Mouse (Mus musculus) embryonic stem cell, embryonic (primary cell): ENCODE measurements around the gene Fbxo42.

Experiments used
- CTCF ChIA-PET, 4 experiments: fragments of 300-600 bp in 2 of 4; fragments of 350-600 bp in 2 of 4; sonication (Branson Sonifier 250); formaldehyde crosslinking; loops; one replicate each; lab custom pipeline; 2022; ENCODE audit warnings: inconsistent platforms in 2 of 4; lab: Charles Lee
- POLR2A ChIA-PET, 4 experiments: fragments of 300-600 bp in 2 of 4; fragments of 350-600 bp in 2 of 4; sonication (Branson Sonifier 250); formaldehyde crosslinking; loops; one replicate each; lab custom pipeline; 2022; ENCODE audit warnings: antibody characterized with exemption in 4 of 4, inconsistent platforms in 1 of 4; lab: Charles Lee

Fbxo42 gene

DNA sequence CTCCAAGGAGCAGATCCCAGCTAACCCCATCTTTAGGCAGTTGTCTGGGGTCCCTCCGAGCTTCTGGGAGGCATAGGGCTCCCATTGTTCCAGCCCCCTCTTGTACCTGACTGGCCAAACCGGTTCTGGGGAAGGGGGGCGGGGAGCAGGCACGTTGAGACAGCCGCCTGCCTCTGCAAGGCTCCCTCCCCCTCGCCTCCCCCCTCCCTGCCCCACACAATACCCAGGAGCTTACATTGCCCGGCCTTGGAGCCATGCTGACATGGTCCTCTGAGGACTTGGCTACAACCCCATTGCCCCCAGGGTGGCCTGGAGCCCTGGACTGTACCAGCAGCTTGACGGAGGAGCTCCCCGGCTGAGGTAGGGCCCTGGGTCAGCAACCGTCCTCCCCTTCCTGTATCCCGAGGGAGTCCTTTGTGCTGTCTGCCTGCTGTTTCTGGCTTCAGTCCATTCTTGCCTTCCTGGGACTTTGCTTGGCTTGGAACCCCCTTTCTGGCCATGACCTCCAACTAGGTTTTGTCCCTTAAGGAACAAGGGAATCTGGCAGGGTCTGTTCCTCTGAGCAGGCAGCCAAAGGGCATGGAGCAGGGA lies 95.0 kb downstream of the Fbxo42 start:
- ChIA-PET CTCF (interaction anchor here in 3 of 4 experiments (0.6 to 2.8 kb wide), 7 partner anchors 10 to 202 kb away, joined by 3 to 9 read pairs (median 3); partner anchors contain the start of gene Fbxo42 (in 1 of the 3)), POLR2A (interaction anchor here in 3 of 4 experiments (0.6 to 1.3 kb wide), 12 partner anchors 10 to 322 kb away, joined by 3 to 6 read pairs (median 4); no protein-coding TSS in a partner anchor)

DNA sequence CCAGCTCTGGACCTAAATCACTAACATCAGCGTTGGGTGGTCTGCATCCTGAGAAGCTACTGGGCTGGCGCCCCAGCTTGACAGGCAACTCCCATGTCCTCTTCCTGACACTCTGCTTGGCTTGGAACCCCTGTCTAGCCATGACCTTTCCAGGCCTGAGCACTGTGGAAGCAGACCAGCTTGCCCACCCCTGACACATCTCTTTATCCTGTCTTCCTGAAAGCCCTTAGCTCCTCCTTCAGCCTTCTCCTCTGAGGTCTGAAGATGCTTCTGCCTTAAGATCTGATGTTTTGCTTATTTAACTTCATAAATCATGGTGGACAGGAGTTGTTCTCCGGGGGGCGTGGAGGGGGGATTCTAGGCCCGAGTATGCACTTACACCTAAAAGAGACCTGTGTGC lies 95.9 kb downstream of the Fbxo42 start:
- ChIA-PET CTCF (interaction anchor here in 2 of 4 experiments (0.7 to 1.1 kb wide), 2 partner anchors 27 to 122 kb away, joined by 3 to 4 read pairs; no protein-coding TSS in a partner anchor), POLR2A (interaction anchor here in 1 of 4 experiments (0.8 to 1.6 kb wide), 3 partner anchors 16 to 322 kb away, joined by 3 to 7 read pairs (median 3); no protein-coding TSS in a partner anchor)

- ChIA-PET CTCF (interaction anchor here in 1 of 4 experiments (1.0 to 1.1 kb wide), 2 partner anchors 28 to 102 kb away, joined by 3 read pairs; no protein-coding TSS in a partner anchor), POLR2A (interaction anchor here in 1 of 4 experiments (1.2 to 1.6 kb wide), 4 partner anchors 13 to 70 kb away, joined by 3 to 7 read pairs (median 3); no protein-coding TSS in a partner anchor)
These were observed 96.7 kb downstream of the Fbxo42 start for GRCm38 (mm10) chr4:141244401-141244800.

DNA sequence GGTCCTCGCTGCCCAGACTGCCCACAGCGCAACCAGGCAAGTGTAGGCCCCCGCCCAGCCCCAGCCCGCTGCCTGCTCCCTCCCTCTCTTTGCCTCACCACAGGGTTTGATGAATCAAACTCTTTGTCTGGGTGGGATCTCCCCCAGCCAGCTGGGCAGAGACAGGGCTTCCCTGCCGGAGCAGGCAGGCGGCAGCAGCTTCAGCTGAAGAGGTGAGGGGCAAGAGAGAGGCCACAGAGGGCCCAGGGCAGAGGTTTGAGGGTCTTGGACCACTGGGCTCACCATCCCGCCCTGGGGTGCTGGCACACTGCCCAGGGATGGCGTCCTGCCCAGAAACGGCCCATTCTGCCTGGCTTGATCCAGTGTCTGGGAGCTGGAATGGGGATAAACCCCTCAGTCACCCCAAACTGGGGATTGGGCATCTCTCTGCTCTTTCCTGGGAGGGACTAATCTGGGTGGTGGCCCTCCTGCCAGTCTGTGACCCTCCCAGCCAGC lies 97.3 kb downstream of the Fbxo42 start:
- POLR2A ChIA-PET = interaction anchor here in 1 of 4 experiments (1.2 to 2.0 kb wide), 5 partner anchors 12 to 71 kb away, joined by 3 to 7 read pairs (median 3); no protein-coding TSS in a partner anchor
- CTCF ChIA-PET = interaction anchor here in 1 of 4 experiments (0.8 to 1.0 kb wide), 2 partner anchors 102 to 154 kb away, joined by 3 read pairs; partner anchors contain the start of gene Clcnka

DNA sequence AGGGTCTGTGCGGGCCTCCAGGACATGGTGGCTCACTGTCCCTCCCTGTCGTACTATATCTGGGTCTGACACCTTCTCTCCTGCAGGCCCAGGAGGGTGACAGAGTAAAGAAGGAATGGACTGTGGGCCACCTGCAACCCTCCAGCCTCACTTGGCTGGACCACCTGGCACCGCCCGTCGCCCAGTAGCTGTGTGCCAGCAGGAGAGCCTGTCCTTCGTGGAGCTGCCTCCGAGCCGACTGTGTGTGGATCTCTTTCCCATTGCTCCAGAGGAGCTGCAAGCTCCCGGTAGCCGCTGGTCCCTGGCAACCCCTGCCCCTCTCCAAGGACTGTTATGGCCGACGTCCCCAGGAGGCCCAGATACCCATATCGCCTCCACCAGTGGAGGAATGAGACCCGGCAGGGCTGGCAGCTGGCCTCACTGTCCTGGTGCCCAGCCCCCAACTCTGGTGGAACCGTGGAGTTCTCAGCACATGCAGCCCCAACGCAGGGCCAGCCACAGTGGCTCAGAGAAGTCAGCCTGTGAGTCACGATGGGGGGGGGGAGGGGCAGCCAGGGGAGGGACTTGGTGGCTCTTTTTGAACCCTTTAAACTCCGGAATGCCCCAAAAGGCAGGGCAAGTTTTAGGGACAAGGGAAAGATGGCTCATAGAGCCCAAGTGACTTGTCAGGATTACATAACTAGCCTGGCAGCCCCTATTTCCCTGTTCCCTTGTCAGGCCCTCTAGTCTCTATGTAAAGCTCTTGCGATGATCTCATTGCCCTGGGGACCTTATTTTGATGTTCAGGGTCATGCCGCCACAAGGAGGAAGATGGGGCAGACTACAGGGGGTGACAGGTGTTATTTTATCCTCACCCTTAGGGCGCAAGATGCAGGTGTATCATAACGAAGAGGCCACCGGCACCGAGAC lies 98.6 kb downstream of the Fbxo42 start:
- ChIA-PET CTCF (interaction anchor here in 3 of 4 experiments (0.5 to 3.2 kb wide), 10 partner anchors 9 to 378 kb away, joined by 3 to 16 read pairs (median 4); no protein-coding TSS in a partner anchor), POLR2A (interaction anchor here in 2 of 4 experiments (0.5 to 5.5 kb wide), 20 partner anchors 10 to 319 kb away, joined by 3 to 43 read pairs (median 3); partner anchors contain the start of gene Szrd1 (in 1 of the 2))

GRCm38 (mm10) chr4:141246998-141247350 lies 99.3 kb downstream of the Fbxo42 start:
- ChIA-PET CTCF (interaction anchor here in 3 of 4 experiments (0.6 to 3.2 kb wide), 11 partner anchors 8 to 148 kb away, joined by 3 to 16 read pairs (median 4); no protein-coding TSS in a partner anchor), POLR2A (interaction anchor here (0.5 to 5.5 kb wide), 20 partner anchors 11 to 318 kb away, joined by 3 to 43 read pairs (median 4); no protein-coding TSS in a partner anchor)

- POLR2A ChIA-PET = interaction anchor here (0.5 to 5.5 kb wide), 29 partner anchors 8 to 1000 kb away, joined by 3 to 43 read pairs (median 4); partner anchors contain the start of genes Fbxo42 (in 1 of the 4), Necap2 (in 1 of the 4) and Szrd1 (in 1 of the 4)
- CTCF ChIA-PET = interaction anchor here in 3 of 4 experiments (0.6 to 3.2 kb wide), 15 partner anchors 8 to 229 kb away, joined by 3 to 16 read pairs (median 3); partner anchors contain the start of genes Arhgef19 (in 1 of the 3) and Fbxo42 (in 1 of the 3)
These were observed 100.3 kb downstream of the Fbxo42 start for GRCm38 (mm10) chr4:141247776-141248613.

DNA sequence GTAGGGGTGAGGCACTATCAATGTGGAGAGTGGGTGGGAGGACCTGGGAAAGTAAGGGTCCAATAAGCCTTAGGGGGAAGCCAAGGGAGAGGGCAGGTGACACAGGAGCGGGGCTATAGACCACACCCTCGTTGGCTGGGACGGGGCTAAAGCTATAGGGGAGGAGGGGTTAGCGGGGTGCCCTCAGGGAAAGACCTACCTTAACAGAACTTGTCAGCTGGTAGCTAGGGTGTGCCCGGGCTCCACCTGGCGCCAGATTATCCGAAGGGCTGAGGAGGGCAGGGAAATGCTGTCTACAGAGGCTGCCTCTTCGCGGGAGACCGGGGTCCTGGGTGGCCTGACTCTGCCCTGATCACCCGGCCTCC lies 100.9 kb downstream of the Fbxo42 start:
- POLR2A ChIA-PET = interaction anchor here in 3 of 4 experiments (0.5 to 5.5 kb wide), 16 partner anchors 8 to 170 kb away, joined by 3 to 43 read pairs (median 5); partner anchors contain the start of genes Fbxo42 (in 1 of the 3) and Necap2 (in 1 of the 3)
- CTCF ChIA-PET = interaction anchor here in 2 of 4 experiments (0.8 to 3.2 kb wide), 7 partner anchors 8 to 128 kb away, joined by 3 to 16 read pairs (median 3); partner anchors contain the start of gene Arhgef19 (in 1 of the 2)

DNA sequence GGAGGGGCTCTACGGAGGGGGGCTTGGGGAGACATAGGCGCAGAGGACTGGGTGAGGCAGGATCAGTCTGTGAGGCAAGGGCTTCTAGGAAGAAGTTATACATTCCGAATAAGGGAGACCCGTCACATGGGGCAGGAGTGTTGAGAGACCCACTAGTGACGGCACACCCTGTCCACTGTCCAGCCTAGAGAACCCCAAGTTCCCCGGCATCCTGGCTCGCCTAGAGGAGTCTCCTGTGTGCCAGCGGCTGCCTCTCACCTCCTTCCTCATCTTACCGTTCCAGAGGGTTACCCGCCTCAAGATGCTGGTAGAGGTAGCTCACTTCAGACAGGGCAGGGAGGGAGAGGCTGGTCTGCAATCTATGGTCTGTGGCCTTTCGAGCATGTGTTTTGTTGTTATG lies 101.7 kb downstream of the Fbxo42 start:
- POLR2A ChIA-PET = interaction anchor here in 3 of 4 experiments (0.5 to 5.5 kb wide), 13 partner anchors 9 to 119 kb away, joined by 3 to 43 read pairs (median 6); partner anchors contain the start of gene Fam131c (in 1 of the 3)

GRCm38 (mm10) chr4:141251071-141251470 lies 103.4 kb downstream of the Fbxo42 start:
- CTCF ChIA-PET = interaction anchor here in 1 of 4 experiments (1.6 kb wide), 1 partner anchor 84 kb away, joined by 7 read pairs; no protein-coding TSS in a partner anchor
- POLR2A ChIA-PET = interaction anchor here in 2 of 4 experiments (0.5 to 5.5 kb wide), 9 partner anchors 8 to 294 kb away, joined by 3 to 43 read pairs (median 4); partner anchors contain the start of gene Szrd1 (in 1 of the 2)

More for the DNA sequence above, 101.7 kb downstream of the Fbxo42 start:
- CTCF ChIA-PET = interaction anchor here in 2 of 4 experiments (0.5 to 3.2 kb wide), 6 partner anchors 8 to 318 kb away, joined by 3 to 16 read pairs (median 3); partner anchors contain the start of gene Arhgef19 (in 1 of the 2)

DNA sequence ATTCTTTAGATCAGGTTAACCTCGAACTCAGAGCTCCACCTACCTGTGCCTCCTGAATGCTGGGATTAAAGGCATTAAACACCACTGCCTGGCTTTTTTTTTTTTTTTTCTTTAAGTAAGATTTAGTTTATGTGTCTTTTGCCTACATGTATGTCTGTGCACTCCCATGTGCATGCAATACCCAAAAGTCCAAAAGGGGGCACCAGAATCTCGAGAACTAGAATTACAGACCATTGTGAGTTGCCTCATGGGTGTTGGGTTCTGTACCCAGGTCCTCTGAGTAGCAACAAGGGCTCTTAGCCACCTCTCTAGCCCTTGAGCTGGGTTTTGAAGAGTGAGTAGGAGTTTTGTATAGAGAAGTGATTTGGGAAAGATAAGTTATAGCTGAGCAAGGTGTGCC lies 104.9 kb downstream of the Fbxo42 start:
- POLR2A ChIA-PET = interaction anchor here in 2 of 4 experiments (0.7 to 1.0 kb wide), 6 partner anchors 9 to 177 kb away, joined by 3 to 5 read pairs (median 3); partner anchors contain the start of gene Arhgef19 (in 1 of the 2)
- CTCF ChIA-PET = interaction anchor here in 2 of 4 experiments (0.6 to 1.6 kb wide), 4 partner anchors 10 to 524 kb away, joined by 3 to 19 read pairs (median 4); no protein-coding TSS in a partner anchor
